Mouse (Mus musculus): ENCODE measurements around the gene Gm26620. TPM values are rescaled to one million over a fixed set of nuclear protein-coding genes. Genes with fewer than 3 reads are reported as not detected.

Gene Gm26620
- total and polyA plus RNA-seq, 3 experiments, result 0.52 to 4.2 (median 1.9) TPM

DNA sequence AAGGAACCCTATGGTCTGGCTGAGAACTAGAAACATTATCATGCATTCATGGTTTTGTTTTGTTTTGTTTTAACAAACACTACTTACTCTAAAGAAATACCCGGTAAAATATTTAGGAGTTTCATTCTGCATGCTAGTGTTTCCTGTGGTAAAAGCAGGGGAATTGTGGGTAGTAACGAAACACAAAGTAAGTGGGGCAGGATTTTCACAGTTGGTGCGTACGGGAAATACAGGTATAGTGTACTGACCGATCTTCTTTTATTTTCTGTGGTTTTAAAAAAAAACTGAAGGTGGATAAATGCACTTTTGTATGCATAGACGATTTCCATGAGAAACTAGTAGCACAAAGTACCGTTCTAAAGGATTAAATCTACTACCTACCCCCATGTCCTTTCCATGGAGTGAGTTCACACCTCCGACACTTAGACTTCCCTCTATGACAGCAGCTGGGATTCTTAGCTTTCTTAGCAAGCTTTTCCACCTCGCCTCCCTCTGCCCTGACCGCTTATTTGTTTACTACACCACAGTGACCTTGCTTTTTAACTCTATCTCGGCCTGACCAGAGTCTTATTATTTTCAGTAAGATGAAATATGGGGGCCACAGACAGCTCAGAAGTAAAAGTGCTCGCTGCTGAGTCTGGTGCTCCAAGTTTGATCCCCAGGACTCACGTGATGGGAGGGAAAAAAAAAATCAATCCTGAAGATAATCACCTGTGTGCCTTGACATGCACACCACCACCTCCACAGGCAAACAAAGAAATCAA lies 23.0 kb upstream of the Gm26620 start (continued):
- TF ChIP-seq IRF4 (IDR thresholded peaks at IDR 0.05; ENCODE audit: low read depth, low read length), result no peak; the same call in 1 of the 2 replicates
- TF ChIP-seq EP300 (IDR thresholded peaks at IDR 0.05; ENCODE audit: low read length), result peak; percentile 87
- TF ChIP-seq MEF2A (IDR thresholded peaks at IDR 0.05; ENCODE audit: borderline replicate concordance, low read depth, low read length), result peak; percentile 97
- TF ChIP-seq MAX (IDR thresholded peaks at IDR 0.05; ENCODE audit: low read length), result no peak
- TF ChIP-seq CHD1 (IDR thresholded peaks at IDR 0.05; ENCODE audit: low read depth, low read length), result no peak; the same call in 1 of the 2 replicates
- TF ChIP-seq POLR2A (IDR thresholded peaks at IDR 0.05; ENCODE audit: low read depth, low read length), result no peak; the same call in none of the 2 replicates
- TF ChIP-seq JUND (conservative IDR thresholded peaks at IDR 0.05; ENCODE audit: low read depth, low read length), result peak; percentile 50; the same call in 1 of the 2 replicates
- no peak for TF ChIP-seq PAX5 (IDR thresholded peaks at IDR 0.05; ENCODE audit: low read length)
- TF ChIP-seq ETS1 (conservative IDR thresholded peaks at IDR 0.05; ENCODE audit: low read depth, low read length), result peak; percentile 80
- no peak for TF ChIP-seq CTCF (conservative IDR thresholded peaks at IDR 0.05 in 1 of 2, IDR thresholded peaks at IDR 0.05 in 1 of 2; ENCODE audit: low read depth in 2 of 2, low read length in 2 of 2)
- no peak for TF ChIP-seq ZC3H11A (IDR thresholded peaks at IDR 0.05; ENCODE audit: low read depth, low read length)

DNA sequence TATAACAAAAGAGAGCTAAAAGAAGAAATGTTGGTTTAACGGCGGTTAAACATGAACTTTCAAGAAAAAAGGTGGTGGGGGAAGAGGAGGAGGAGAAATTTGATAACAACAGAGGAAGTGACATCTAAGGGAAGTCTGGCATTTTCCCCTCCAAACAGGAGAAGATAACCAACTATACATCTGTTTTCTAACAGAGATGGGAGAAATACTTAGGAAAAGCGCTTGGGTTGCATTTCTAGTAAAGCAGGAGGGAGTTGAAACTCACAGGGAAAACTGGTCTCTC lies 22.5 kb upstream of the Gm26620 start:
- Histone ChIP-seq H3K9ac (ENCODE audit: insufficient read depth, low read depth) (peak overlapping the region; percentile 82), H3K9me3 (replicated peaks; ENCODE audit: low read length) (no peaks in the 10 kb centered on the region), H3K27ac (ENCODE audit: insufficient read depth, low read depth) (peak overlapping the region; percentile 97), H3K79me2 (replicated peaks; ENCODE audit: control insufficient read depth, extremely low read depth, insufficient read depth, poor library complexity, severe bottlenecking) (peaks cover 94% of the 10 kb centered on the region), H3K4me3 (replicated peaks in 1 of 3; ENCODE audit: low read depth in 2 of 3, low read length in 2 of 3, poor library complexity in 1 of 3) (peak overlapping the region; percentile 26 to 37 (median 28)), H3K36me3 (replicated peaks in 1 of 2; ENCODE audit: control insufficient read depth in 1 of 2, insufficient read depth in 1 of 2, low read length in 1 of 2) (peaks cover 0 to 13% of the 10 kb centered on the region in 2 experiments), H3K4me1 (ENCODE audit: control insufficient read depth in 1 of 2, insufficient read depth in 2 of 2) (peaks cover 22 to 70% of the 10 kb centered on the region in 2 experiments), H3K27me3 (replicated peaks) (no peaks in the 10 kb centered on the region), H3K4me2 (ENCODE audit: insufficient read depth, low read depth, poor library complexity, severe bottlenecking) (peak overlapping the region; percentile 94)
- no peak for DNase-seq (ENCODE audit: extremely low read depth)
- in situ Hi-C loops (cut with MboI; ENCODE audit: low pct_ligation_motif_present, low pct_unique_long_range_greater_than_20kb, low sequenced_read_pairs), result no loop called here
- TF ChIP-seq GABPA (IDR thresholded peaks at IDR 0.05; ENCODE audit: insufficient replicate concordance, low read depth, low read length) (no peak), EP300 (IDR thresholded peaks at IDR 0.05; ENCODE audit: low read length) (no peak)
- dilution Hi-C loops (cut with MboI; ENCODE audit: extremely low pct_ligation_motif_present, extremely low pct_unique_long_range_greater_than_20kb, low sequenced_read_pairs), result no loop called here

DNA sequence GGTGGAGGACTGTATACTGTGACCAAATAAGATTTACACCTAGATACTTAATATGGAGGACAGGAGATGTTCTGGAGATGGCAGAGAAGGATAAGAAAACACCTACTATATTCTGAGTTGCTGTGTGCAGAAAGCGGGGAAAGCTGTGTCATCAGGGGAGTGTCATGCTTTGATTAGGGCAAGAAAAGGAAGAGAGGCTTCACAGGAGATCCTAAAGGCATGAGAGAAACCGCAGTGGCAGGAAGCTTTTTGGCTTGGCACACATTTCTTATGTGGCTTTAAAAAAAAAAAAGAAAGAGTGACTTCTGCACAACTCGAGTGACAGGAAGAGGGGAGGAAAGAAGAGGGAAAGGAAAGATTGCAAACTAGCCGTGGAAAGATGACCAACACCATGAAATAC lies 21.8 kb upstream of the Gm26620 start:
- in situ Hi-C loops (cut with MboI; ENCODE audit: low pct_ligation_motif_present, low pct_unique_long_range_greater_than_20kb, low sequenced_read_pairs), result no loop called here
- peak overlapping the region; percentile 94 for H3K4me2 ChIP-seq (ENCODE audit: insufficient read depth, low read depth, poor library complexity, severe bottlenecking)
- peak overlapping the region; percentile 97 for H3K27ac ChIP-seq (ENCODE audit: insufficient read depth, low read depth)
- peaks cover 93% of the 10 kb centered on the region for H3K79me2 ChIP-seq (replicated peaks; ENCODE audit: control insufficient read depth, extremely low read depth, insufficient read depth, poor library complexity, severe bottlenecking)
- dilution Hi-C loops (cut with MboI; ENCODE audit: extremely low pct_ligation_motif_present, extremely low pct_unique_long_range_greater_than_20kb, low sequenced_read_pairs), result no loop called here
- H3K9ac ChIP-seq (ENCODE audit: insufficient read depth, low read depth), result peak overlapping the region; percentile 82
- H3K27me3 ChIP-seq (replicated peaks), result no peaks in the 10 kb centered on the region
- peaks cover 19 to 63% of the 10 kb centered on the region in 2 experiments for H3K4me1 ChIP-seq (ENCODE audit: control insufficient read depth in 1 of 2, insufficient read depth in 2 of 2)
- peak overlapping the region in 2 of 3 experiments; percentile 28 to 37 for H3K4me3 ChIP-seq (replicated peaks in 1 of 3; ENCODE audit: low read depth in 2 of 3, low read length in 2 of 3, poor library complexity in 1 of 3)
- peaks cover 0 to 12% of the 10 kb centered on the region in 2 experiments for H3K36me3 ChIP-seq (replicated peaks in 1 of 2; ENCODE audit: control insufficient read depth in 1 of 2, insufficient read depth in 1 of 2, low read length in 1 of 2)
- H3K9me3 ChIP-seq (replicated peaks; ENCODE audit: low read length), result no peaks in the 10 kb centered on the region
- DNase-seq (ENCODE audit: extremely low read depth), result no peak
- no peak for TF ChIP-seq NELFE (IDR thresholded peaks at IDR 0.05; ENCODE audit: low read depth, low read length)
- no peak for TF ChIP-seq TBP (conservative IDR thresholded peaks at IDR 0.05; ENCODE audit: low read depth, low read length)
- TF ChIP-seq TCF12 (IDR thresholded peaks at IDR 0.05; ENCODE audit: low read depth, low read length), result no peak
- TF ChIP-seq ZMIZ1 (IDR thresholded peaks at IDR 0.05; ENCODE audit: low read depth, low read length), result no peak
- no peak for TF ChIP-seq SMC3 (IDR thresholded peaks at IDR 0.05; ENCODE audit: low read depth, low read length)
- TF ChIP-seq MAFK (IDR thresholded peaks at IDR 0.05; ENCODE audit: insufficient replicate concordance, low read length), result 0 out of 2 replicates have a peak, but pooled peaks have one; percentile 34
- TF ChIP-seq NRF1 (IDR thresholded peaks at IDR 0.05; ENCODE audit: low read depth, low read length), result no peak
- no peak; the same call in 1 of the 2 replicates for TF ChIP-seq POLR2A (IDR thresholded peaks at IDR 0.05; ENCODE audit: low read depth, low read length)
- no peak for TF ChIP-seq E2F4 (IDR thresholded peaks at IDR 0.05; ENCODE audit: insufficient replicate concordance, low read depth, low read length)
- TF ChIP-seq MAX (IDR thresholded peaks at IDR 0.05; ENCODE audit: low read length), result no peak
- TF ChIP-seq BHLHE40 (IDR thresholded peaks at IDR 0.05; ENCODE audit: low read depth, low read length), result peak; percentile 71
- peak; percentile 79 for TF ChIP-seq ZNF384 (IDR thresholded peaks at IDR 0.05; ENCODE audit: low read depth, low read length)
- TF ChIP-seq JUND (conservative IDR thresholded peaks at IDR 0.05; ENCODE audit: low read depth, low read length), result no peak
- TF ChIP-seq USF2 (conservative IDR thresholded peaks at IDR 0.05; ENCODE audit: low read depth, low read length), result no peak
- TF ChIP-seq UBTF (IDR thresholded peaks at IDR 0.05; ENCODE audit: low read depth, low read length), result no peak
- no peak; the same call in 1 of the 2 replicates for TF ChIP-seq MAZ (IDR thresholded peaks at IDR 0.05; ENCODE audit: low read depth, low read length)
- TF ChIP-seq PAX5 (IDR thresholded peaks at IDR 0.05; ENCODE audit: low read length), result no peak
- TF ChIP-seq ETS1 (conservative IDR thresholded peaks at IDR 0.05; ENCODE audit: low read depth, low read length), result peak; percentile 33
- TF ChIP-seq RAD21 (IDR thresholded peaks at IDR 0.05; ENCODE audit: low read depth, low read length), result no peak
- TF ChIP-seq GABPA (IDR thresholded peaks at IDR 0.05; ENCODE audit: insufficient replicate concordance, low read depth, low read length), result no peak
- no peak; the same call in none of the 2 replicates for TF ChIP-seq EP300 (IDR thresholded peaks at IDR 0.05; ENCODE audit: low read length)
- TF ChIP-seq ELF1 (IDR thresholded peaks at IDR 0.05; ENCODE audit: low read depth, low read length), result no peak
- no peak for TF ChIP-seq HCFC1 (IDR thresholded peaks at IDR 0.05; ENCODE audit: low read depth, low read length)

Data from CH12.LX (cell line).